Mouse (Mus musculus) layer of hippocampus, adult 9-11 months (tissue): ENCODE measurements around the gene Utrn.

Experiments
- DNase-seq: peaks from one replicate; pipeline ENCODE4 v3.0.0; 2022

Utrn gene

GRCm38 (mm10) chr10:12377727-12378126, 491.4 kb downstream of the Utrn start:
- no peak for DNase-seq

DNA sequence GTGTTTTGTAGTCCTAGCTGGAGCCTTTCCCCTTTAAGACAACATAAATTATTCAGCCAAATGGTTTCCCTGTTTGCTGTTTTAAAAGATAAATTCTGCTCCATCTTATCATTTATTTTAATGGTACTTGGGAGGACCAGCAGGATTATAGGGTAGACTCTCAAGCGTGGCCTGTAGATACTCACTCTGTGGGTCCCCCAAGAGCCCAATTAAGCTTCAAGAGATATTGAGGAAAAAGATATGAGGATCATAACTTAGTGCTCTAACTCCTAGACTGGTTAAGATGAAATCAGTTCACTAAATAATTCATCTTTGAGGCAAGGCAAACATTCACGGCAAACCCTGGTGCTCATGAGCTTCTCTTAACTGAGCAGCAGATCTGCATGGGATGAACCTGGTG, 493.1 kb downstream of the Utrn start:
- no peak for DNase-seq

- DNase-seq: no peak
These were observed 494.4 kb downstream of the Utrn start for GRCm38 (mm10) chr10:12374741-12375140.

DNA sequence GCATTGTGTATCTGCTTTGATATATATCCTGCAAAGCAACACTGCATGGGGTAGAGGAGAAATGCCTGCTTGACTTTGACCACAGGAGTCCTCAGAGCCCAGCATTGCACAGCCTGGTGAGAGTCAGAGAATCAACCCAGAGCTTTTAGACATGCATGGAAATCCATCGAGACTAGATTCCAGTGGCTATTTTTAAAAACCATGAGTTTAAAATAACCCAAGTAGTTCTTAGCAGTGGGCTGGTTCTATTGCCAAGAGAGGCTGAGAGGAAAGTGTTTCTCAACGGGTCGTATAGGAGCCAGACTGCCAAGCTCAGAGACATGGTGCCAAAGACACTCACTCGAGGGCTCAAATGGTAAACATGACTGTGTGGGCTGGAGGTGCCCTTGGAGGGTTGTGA, 514.6 kb downstream of the Utrn start:
- no peak for DNase-seq

DNA sequence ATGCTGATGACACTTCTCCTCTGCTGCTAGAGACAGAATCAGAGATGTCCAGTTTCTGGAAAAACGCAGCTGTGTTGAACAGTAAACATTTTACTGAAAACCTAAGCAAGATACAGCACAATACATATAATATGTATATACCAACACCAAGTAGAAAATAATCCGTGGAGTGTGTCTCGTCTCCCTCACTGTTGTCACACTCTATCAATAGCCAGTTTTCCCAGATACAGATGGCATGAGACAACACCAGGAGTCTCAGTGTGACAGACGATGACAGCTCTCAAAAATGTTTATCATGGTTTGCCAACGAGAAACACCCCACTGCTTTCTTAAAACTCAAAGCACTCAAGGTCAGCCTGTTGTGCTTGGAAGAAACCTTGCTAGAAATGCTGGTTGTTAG, 515.1 kb downstream of the Utrn start:
- DNase-seq: no peak

DNA sequence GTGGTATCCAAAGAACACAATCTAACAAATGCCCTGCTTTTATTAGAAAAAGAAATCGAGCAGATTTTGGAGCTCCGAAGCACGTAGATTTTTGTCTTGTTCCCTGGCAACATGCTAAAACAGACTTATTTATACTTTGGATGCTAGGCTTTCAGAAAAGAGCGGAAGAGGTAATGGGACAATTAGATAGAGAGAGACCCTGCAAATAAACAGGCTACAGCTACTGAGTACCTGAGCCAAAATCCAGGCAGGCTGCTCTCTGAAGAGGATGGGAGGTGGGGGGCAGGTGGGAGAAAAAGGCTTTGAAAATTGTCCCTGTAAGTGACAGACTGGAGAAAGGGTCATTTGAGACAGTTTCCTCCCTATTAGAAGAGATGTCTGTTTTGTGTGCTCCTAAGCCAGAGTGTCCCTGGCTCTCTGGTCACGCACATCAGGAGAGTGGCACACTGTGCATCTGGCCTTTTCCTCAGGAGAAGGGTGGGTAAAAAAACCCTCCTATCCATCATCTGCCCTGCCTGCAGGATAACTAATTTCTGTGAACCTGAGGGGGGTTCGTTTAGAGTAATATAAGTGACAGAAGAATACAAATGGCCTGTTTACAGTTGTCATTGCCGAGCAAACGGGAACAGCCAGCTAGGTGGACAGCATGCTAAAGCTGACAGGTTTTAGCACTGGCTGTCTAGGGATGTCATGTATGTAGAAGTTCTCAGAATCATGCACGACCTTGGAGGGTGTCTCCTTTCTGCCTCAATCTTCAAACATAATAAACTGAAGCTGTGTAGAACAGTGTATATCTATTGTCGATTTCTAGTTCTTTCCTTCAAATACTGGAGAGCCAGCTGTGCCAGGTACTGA, 529.2 kb downstream of the Utrn start:
- peak; percentile 42 for DNase-seq

- no peak for DNase-seq
These were observed 530.0 kb downstream of the Utrn start for GRCm38 (mm10) chr10:12339005-12339703.
